Mouse (Mus musculus): Measurements from ENCODE around the gene Poldip2.

DNA sequence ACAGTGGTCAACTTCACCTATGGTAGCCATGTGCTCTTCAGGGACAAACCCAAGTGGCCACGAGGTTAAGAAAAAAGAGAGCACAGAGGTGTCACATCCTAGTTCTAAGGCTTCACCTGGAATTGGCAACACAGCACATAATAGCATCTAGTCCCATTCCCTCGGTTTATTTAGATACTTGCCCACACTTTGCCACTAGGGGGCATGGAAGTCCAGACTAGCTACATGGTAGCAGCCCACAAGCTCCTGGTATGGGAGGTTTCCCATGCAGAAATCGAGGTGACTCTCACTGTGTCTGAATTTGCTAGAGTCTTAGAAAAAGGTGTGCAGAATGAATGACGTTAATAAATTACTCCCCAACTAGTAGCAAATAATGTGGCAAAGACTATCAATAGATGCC is 48.5 kb downstream of the Poldip2 start:
- no peak for TF ChIP-seq GATA1 (IDR thresholded peaks at IDR 0.05; ENCODE audit: low read length)
- no peak for TF ChIP-seq TAL1 (IDR thresholded peaks at IDR 0.05; ENCODE audit: low read length)

Measured in erythroblast, embryonic 14.5 days (primary cell).